Mouse (Mus musculus) C2C12 (cell line): Measurements from ENCODE around the gene Commd1. TPM values are rescaled to one million over a fixed set of nuclear protein-coding genes. Genes with fewer than 3 reads are reported as not detected.

Experiments
- H3K27me3 ChIP-seq: one replicate; pipeline ENCODE4 v1.6.1; 2011; ENCODE audit not compliant: control insufficient read depth, insufficient read depth, insufficient read length
- H3K36me3 ChIP-seq: one replicate; pipeline ENCODE4 v1.6.1; 2011; ENCODE audit not compliant: control insufficient read depth, insufficient read depth
- H3K4me3 ChIP-seq: one replicate; pipeline ENCODE4 v1.5.1; 2011; ENCODE audit warnings: mild to moderate bottlenecking, control low read depth; ENCODE audit not compliant: poor library complexity, insufficient read depth, severe bottlenecking
- H3K79me2 ChIP-seq: one replicate; pipeline ENCODE4 v1.6.1; 2011; ENCODE audit not compliant: control insufficient read depth, insufficient read depth
- H3K79me3 ChIP-seq: one replicate; pipeline ENCODE4 v1.6.1; 2011; ENCODE audit warnings: low read depth, control low read depth
- H3ac ChIP-seq: one replicate; pipeline ENCODE3; 2011; ENCODE audit warnings: low read depth; ENCODE audit not compliant: control insufficient read depth, insufficient read length
- CEBPB ChIP-seq: IDR thresholded peaks from one replicate; pipeline ENCODE4 v1.6.1; 2011; ENCODE audit warnings: low read depth, mild to moderate bottlenecking, control low read depth, moderate library complexity
- CTCF ChIP-seq: IDR thresholded peaks from one replicate; pipeline ENCODE4 v1.5.1; 2011; ENCODE audit not compliant: control insufficient read depth, insufficient read depth, insufficient read length
- FOSL1 ChIP-seq: IDR thresholded peaks from one replicate; pipeline ENCODE4 v1.8.0; 2011; ENCODE audit warnings: mild to moderate bottlenecking, low read length; ENCODE audit not compliant: poor library complexity, insufficient read depth, severe bottlenecking
- MAX ChIP-seq: IDR thresholded peaks from one replicate; pipeline ENCODE4 v1.6.1; 2011; ENCODE audit warnings: mild to moderate bottlenecking, control low read depth
- MYOD1 ChIP-seq: IDR thresholded peaks from one replicate; pipeline ENCODE4 v1.6.1; 2011; ENCODE audit warnings: low read depth; ENCODE audit not compliant: control insufficient read depth, insufficient read length
- MYOG ChIP-seq: IDR thresholded peaks from one replicate; pipeline ENCODE4 v1.6.1; 2011; ENCODE audit not compliant: control insufficient read depth, insufficient read length; ENCODE audit errors: extremely low read depth
- USF1 ChIP-seq: IDR thresholded peaks from one replicate; pipeline ENCODE4 v1.6.1; 2011; ENCODE audit warnings: low read depth, mild to moderate bottlenecking, control low read depth, moderate library complexity
- polyA plus RNA-seq: library from polyadenylated mRNA; unstranded; fragments of >200 nt; fragmentation: generic; extraction: Trizol; gene quantifications from one replicate; pipeline ENCODE4 v1.2.1, GENCODE M21; 2012; ENCODE audit warnings: missing spikeins

The Commd1 gene
- polyA plus RNA-seq, 1 experiment: 126 TPM

GRCm38 (mm10) chr11:22950131-22950530 lies 32.1 kb downstream of the Commd1 start:
- Histone ChIP-seq H3K36me3 (peaks cover 4% of the 10 kb centered on the region), H3K79me2 (peaks cover 10% of the 10 kb centered on the region), H3ac (no peak overlapping the region), H3K4me3 (no peak overlapping the region), H3K79me3 (peaks cover 2% of the 10 kb centered on the region), H3K27me3 (no peaks in the 10 kb centered on the region)
- TF ChIP-seq USF1 (no peak), FOSL1 (no peak), CEBPB (no peak), CTCF (no peak), MYOG (no peak), MYOD1 (no peak), MAX (no peak)

DNA sequence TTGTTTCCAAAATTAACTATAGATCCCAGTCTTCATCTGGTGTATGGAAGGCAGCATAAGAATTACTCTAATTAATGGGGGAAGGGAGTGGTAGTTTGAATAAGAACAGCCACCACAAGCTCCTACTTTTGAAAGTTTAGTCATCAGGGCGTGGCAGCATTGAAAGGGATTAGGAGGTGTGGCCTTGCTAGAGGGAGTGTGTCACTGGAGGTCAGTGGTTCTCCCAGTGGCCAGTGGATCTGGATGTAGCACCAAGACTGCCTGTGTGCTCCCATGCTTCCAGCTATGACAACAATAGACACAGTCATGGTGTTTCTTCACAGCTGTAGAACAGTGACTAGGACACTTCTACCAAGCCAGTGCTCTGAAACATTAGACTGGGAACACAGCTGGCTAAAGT lies 33.1 kb downstream of the Commd1 start:
- no peak overlapping the region for H3ac ChIP-seq
- no peak overlapping the region for H3K4me3 ChIP-seq
- H3K79me2 ChIP-seq: peaks cover 10% of the 10 kb centered on the region
- H3K27me3 ChIP-seq: no peaks in the 10 kb centered on the region
- no peak for TF ChIP-seq MYOG
- no peaks in the 10 kb centered on the region for H3K36me3 ChIP-seq
- H3K79me3 ChIP-seq: peaks cover 3% of the 10 kb centered on the region

DNA sequence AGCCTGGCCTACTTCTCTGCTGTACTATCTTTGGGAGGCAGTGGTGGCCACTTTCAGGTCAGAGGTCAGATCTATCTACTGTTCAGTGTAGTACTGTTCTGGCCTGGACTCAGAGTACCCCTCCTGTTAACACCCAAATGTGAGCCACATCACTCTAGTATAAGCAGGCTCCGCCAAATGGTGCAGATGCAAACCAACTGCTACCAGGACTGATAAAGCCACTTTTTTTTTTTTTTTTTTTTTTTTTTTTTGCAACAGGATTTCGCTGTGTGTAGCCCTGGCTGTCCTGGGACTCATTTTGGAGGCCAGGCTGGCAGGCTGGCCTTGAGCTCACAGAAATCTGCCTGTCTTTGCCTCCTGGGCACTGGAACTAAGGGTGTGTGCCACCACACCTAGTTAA lies 43.2 kb downstream of the Commd1 start:
- Histone ChIP-seq H3K79me2 (no peaks in the 10 kb centered on the region), H3K79me3 (no peaks in the 10 kb centered on the region), H3K36me3 (peaks cover 6% of the 10 kb centered on the region), H3K27me3 (no peaks in the 10 kb centered on the region), H3ac (no peak overlapping the region), H3K4me3 (no peak overlapping the region)
- TF ChIP-seq MAX (no peak), CTCF (no peak), USF1 (no peak), CEBPB (no peak), FOSL1 (no peak), MYOD1 (no peak), MYOG (no peak)

GRCm38 (mm10) chr11:22937716-22938316 lies 44.4 kb downstream of the Commd1 start:
- H3K36me3 ChIP-seq: peaks cover 6% of the 10 kb centered on the region
- no peak overlapping the region for H3ac ChIP-seq
- no peak for TF ChIP-seq MYOD1
- TF ChIP-seq USF1: no peak
- no peak for TF ChIP-seq CTCF
- no peak for TF ChIP-seq FOSL1
- TF ChIP-seq MAX: no peak
- H3K4me3 ChIP-seq: no peak overlapping the region
- no peaks in the 10 kb centered on the region for H3K27me3 ChIP-seq
- no peaks in the 10 kb centered on the region for H3K79me2 ChIP-seq
- no peaks in the 10 kb centered on the region for H3K79me3 ChIP-seq

DNA sequence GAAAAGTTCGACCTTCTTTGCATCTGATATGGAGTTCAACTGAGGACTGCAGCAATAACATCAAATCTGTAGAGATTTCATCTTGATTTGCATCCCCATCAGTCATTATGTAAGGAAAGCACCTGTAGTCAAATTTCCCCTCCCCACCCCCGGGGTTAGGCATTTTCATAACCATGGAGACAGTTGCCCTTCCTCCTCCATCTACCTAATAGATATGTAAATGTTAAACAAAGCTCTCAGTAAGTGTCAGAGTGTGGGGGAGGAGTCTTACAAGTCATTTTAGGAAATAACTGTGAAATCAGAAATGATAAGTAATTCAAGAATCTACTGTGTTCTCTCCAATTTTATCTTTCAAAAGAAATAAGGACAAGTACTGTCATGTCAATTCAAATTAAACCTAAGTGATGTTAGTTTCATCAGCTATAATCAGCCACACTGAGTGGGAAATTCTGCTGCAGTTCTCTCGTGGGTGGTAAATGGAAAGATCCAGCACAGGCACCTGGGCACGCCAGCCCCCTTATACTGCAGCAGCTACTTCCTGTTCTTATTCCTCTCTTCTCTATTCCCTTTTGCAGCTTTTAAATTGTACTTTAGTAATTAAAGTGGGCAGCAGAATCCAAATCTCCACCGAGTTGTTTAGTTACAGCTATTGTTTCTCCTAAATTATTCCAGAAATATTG lies 45.6 kb downstream of the Commd1 start:
- H3K27me3 ChIP-seq: no peaks in the 10 kb centered on the region
- TF ChIP-seq MYOD1 (no peak), USF1 (no peak), MAX (no peak), CEBPB (no peak), FOSL1 (no peak), CTCF (no peak), MYOG (no peak)
- no peaks in the 10 kb centered on the region for H3K79me2 ChIP-seq

DNA sequence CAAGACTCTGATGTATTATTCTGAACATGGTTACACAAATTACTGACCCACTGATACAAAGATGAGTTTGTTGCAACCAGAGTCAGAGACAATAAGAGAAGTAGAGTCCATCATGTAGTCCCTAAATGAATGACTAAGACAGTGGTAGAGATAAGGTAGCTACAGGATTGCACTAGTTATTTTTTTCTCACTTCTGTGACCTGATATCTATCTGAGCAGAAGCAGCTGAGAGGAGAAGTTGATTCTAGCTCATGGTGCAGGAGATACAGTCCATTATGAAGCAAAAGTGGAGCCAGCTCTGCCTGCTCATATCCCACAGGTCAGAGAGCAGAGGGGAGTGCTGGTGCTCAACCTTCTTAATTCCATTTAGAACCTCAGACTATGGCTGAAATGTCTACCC lies 50.0 kb downstream of the Commd1 start:
- Histone ChIP-seq H3K27me3 (no peaks in the 10 kb centered on the region), H3K36me3 (no peaks in the 10 kb centered on the region), H3K4me3 (no peak overlapping the region), H3K79me2 (no peaks in the 10 kb centered on the region), H3ac (no peak overlapping the region), H3K79me3 (peaks cover 2% of the 10 kb centered on the region)
- TF ChIP-seq MAX (no peak), USF1 (no peak)

More for the DNA sequence above, 45.6 kb downstream of the Commd1 start:
- Histone ChIP-seq H3ac (no peak overlapping the region), H3K79me3 (peaks cover 2% of the 10 kb centered on the region), H3K36me3 (peaks cover 1% of the 10 kb centered on the region), H3K4me3 (no peak overlapping the region)
